Mouse (Mus musculus) fat pad, adult 2 months (tissue): ENCODE results near the gene Slc45a1.

ENCODE experiments used
- DNase-seq: peaks from one replicate; pipeline ENCODE4 v3.0.0-alpha.2; 2011; ENCODE audit warnings: low read depth, low spot score; ENCODE audit errors: extremely low read depth

Slc45a1 gene

DNA sequence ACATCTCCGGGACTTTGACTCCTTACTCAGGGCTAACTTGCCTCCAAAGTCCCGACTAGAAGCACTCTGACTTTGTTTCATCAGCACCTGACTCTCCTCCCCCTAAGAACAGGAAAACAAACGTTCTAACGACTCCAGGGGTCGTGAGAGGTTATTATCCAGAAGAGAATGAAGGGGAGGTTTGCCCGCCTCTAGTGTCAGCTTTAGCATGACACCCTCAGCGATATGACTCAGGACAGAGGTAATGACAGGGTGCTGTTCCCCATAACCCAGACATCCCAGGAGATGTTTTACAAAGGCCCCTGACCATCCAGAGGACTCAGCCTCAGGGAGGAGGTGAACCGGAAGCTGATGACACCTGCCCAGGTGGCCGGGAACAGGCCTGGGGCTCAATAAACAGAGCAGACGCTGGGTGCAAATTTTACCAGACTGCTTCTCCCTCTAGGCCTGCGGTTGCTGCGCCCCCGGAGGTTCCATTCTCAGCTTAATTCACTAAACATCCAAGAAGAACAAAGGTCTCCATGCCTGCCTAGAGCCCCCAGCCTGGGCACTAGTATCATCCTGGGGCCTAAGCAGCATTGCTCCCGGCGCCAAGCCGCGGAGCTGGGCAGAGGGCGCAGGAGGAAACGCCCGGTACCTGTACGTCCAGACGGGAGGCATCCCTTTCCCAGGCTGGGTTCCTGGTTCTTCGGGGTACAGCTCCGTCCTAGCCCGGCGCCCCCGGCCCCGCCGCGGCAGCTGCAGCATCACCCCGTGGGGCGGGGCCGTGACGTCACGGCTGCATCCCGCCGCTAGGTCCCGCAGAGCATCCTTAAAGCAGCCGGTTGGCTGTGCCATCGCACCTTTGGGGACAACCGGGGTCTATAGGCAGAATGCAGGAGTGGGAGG is at the start of gene Slc45a1:
Slc45a1 (minus strand) TSS at position 785 of the 888 bp plus-strand sequence.
- DNase-seq: no peak

DNA sequence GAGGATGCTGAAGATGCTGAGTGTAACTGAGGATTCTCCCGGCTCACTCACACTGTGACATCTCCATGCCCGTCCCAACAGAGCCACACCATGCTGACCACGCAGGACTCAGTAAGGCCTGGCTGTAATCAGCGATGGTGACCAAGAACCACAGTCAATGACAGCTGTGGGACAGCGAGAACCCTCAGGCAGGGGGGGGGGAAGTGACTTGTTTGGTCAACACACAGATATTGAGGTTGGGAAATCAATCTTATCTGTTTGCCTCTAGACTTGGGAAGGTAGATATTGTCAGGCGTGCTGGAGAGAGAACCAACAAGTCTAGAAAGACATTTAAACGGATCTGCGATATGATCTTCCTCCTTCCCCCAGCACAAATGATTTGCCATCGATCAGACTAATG is 48.9 kb upstream of the Slc45a1 start:
- no peak for DNase-seq

GRCm38 (mm10) chr4:150694434-150695108 is 42.6 kb upstream of the Slc45a1 start:
- no peak for DNase-seq

- DNase-seq: no peak
Measured at GRCm38 (mm10) chr4:150692861-150693403, 41.0 kb upstream of the Slc45a1 start.

DNA sequence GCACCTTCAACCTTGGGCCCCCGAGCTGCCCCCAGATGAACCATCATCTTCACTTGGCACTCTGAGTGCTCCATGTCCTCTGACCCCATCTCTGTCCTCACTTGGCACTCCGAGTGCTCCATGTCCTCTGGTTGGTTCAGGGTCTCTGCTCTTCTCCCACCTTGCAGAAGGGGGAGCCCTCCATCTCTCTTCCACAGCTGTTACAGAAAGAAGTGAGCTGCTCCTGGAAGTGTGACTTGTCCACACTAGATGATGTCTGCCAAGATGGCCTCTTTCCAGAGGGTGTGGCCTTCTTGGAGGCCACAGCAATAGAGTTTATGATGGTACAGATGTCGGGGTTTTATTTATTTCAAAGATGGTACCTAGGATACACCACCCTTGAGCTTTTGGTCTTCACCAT is 38.8 kb upstream of the Slc45a1 start:
- DNase-seq: no peak

DNA sequence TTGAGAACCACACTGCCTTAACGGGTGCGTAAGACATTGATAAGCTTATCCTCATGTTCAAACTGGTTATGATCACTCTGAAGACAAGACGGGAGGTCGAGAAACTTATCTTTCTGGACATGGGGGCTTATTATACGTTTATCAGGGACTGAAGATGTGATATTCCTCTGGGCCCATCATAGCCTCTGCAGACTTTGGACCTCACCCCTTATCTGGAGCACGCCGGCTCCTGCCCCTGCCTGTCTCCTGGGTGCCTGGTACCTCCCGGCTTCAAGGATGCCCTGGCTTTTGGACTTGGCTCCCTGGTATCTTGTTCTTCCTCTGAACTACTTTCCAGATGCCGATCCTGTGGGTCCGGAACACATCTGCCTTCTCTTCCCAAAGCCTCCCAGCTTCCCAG is 37.6 kb upstream of the Slc45a1 start:
- no peak for DNase-seq

DNA sequence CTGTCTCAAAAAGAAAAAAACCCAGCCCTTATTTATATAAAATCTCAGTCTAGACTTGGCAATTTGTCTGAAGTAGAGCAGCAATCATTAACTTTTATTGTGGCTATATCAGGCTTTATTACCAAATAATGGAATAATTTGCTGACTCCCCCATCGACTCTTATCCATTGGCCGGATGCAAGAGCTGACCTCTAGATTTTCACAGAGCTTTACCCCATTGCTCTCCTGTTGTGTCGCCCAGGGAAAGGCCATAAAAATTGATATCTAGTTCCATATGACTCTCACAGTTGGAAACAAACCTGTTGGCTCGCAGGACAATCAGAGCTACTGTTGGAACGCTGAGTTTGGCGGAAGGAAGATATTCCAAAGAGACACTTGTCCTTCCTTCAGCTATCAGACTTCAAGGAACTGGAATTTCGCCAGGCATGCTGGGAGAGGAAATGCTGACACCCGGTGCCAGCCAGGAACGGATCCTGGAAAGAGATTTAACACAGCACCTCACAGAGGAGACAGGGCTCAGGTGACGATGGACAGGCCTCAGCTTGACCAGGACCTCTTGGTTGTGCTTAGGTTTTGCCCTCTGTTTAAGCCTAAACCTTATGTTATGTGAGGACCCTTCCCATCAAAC is 35.3 kb upstream of the Slc45a1 start:
- no peak for DNase-seq

DNA sequence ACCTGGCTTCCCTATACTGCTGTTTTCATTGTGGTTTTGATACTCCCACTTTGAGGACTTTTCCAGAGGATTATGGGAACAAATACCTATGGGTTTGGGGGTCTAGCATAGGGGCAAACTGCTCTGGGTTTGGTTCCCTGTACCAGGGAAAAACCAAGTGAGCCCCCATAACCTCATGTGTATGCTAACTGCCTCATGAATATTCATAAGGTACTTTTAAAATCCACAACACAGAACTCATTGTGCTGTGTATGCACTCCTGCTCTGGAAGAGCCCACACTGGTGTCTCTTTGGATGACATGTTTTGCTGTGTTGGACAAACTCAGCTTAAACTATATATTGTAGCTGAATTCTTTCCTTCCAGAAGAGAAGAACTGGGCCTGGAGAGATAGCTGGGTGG is 34.6 kb upstream of the Slc45a1 start:
- no peak for DNase-seq

DNA sequence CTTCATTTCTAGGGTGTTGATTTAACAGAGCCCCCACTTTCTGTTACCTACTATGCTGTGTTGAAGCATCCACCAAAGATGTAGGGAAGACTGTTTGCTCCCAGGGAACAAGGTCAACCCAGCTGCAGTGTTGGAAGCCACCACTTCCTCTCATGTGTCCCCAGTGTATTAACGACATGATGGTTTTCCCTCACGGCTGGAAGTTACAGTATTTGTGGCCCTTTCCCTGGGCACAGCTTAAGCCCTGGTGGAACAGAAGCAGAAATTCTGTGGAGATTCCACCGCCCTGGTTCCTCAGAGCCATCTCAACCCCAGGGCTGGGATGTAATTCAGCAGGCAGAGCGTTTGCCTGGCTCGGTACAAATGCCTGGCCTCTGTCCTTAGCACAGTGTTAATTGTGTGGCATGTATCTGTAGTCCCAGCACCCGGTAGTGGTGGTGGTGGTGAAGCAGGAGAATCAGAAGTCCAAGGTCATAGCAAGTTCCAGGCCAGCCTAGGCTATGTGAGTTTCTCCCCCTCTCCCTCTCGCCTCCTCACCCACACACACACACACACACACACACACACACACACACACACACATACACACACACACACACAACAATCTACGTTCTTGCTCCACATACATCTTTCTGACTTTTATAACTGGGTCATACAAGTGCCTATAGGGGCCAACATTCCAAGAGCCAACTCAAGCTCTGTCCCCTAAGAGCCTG is 34.0 kb upstream of the Slc45a1 start:
- DNase-seq: no peak

DNA sequence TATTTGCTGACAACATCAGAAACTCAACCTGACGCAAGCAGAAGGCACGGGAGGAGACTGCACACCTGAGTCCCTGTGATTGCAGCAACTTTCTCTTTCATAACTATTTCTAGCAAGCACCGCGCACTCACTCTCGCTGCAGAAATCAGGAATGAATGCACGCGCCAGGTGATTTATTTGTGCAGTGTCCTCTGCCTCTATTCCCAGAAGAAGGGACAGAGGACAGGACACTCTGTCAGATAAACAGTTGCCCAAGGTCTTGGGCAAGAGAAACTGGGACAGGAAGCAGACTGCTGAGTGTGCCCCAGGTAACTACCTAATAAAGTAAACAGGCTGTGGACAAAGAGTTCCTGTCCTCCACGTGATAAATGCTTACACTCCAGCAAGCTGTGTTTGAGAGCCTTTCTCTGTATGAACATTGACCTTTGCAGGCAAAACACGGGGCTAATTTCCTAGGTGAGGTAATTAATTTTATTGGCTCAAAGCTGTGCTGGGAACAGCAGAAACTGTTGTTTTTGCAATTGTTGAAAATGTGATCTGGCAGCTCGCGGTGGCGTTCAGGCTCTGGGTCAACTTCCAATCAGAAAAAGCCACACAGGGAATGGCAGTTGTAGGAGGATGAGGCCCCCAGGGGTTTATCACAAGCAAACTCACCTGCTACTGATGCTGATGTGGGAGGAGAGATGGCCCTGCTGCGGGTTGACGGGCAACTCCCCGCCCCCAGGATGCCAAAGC is 33.2 kb upstream of the Slc45a1 start:
- peak; percentile 98 for DNase-seq

DNA sequence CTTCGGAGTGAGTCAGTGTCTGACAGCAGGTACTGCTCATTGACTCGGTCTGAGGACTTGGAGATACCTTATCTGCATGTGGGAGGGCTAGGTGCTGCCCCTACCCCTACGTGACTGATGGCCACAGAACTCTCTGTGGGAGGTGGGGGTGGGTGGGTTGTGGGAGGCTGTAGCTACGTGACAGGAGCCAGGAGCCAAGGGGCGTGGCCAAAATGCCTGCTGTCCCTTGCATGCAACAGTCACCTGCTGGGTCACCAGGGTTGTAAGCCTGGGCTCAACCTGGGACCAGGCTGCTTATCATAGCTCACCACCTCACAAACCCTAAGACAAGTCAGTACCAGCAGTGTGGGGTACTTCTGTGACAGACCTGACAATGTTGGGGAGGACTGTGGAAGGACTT is 28.4 kb upstream of the Slc45a1 start:
- DNase-seq: no peak

GRCm38 (mm10) chr4:150678789-150679188 is 26.8 kb upstream of the Slc45a1 start:
- DNase-seq: no peak

DNA sequence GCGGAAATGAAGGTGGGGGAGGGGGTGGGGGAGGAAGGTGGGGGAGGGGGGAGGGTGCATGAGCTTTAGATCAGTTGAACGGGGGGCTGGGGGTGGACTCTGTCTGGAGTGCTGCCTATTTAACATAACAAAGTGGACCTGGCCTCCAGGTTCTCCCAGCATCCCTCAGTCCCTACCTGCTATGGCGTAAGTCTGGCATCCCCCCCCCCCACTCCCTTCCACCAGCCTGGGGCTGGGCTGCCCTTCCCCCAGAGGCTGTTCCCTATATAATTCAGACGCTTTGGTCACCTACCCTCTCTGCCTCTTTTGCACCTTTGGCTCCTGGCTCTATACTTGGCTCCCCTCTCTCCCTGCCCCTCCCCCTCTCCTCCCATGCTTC is 25.9 kb upstream of the Slc45a1 start:
- no peak for DNase-seq

DNA sequence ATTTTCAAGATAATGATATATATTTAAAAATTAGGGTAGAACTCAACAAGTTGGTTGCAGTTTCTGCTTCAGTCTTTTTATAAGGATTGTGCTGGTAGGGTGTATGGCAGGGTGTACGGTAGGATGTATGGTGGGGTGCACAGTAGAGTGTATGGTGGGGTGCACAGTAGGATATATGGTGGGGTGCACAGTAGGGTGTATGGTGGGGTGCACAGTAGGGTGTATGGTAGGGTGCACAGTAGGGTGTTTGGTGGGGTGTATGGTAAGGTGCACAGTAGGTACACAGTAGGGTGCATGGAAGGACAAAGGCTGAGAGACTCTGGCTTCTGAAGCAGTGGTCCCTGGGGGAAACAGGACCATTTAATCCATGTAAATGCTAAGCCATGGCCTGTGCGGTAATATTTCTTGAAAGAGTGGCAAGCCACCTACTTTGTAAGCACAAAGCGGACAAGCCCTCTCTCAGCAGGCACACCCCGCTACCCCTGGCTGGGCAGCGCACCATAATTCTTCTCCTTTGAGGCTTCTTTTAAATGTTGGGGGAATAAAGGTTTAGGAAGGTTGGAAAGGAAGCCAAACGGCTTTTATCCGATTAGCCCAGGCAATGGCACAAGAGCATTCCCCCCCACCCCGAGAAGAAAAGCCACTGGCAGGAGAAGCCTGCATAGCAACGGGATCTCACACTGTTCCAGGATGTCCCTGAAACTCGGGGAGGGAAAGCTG is 25.3 kb upstream of the Slc45a1 start:
- no peak for DNase-seq

- DNase-seq: no peak
Measured at GRCm38 (mm10) chr4:150676029-150676428, 24.1 kb upstream of the Slc45a1 start.

DNA sequence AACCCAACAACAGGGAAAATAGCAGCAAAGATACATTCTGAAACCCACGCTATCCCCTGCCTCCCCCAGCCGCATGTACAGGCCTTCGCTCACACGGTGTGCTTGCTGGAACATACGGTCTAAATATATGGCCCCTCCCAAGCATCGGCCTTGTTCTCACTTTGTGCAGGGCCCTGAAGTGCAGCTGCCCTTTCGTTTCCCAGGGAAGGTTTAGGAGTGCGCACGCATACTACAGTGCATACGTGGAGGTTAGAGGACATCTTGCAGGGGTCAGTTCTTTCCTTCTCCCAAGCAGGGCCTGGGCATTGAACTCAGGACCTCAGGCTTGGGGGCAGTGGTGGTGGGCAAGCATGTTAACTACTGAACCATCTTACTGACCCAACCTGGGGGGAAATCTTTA is 23.3 kb upstream of the Slc45a1 start:
- no peak for DNase-seq

GRCm38 (mm10) chr4:150665806-150666205 is 13.8 kb upstream of the Slc45a1 start:
- DNase-seq: no peak

DNA sequence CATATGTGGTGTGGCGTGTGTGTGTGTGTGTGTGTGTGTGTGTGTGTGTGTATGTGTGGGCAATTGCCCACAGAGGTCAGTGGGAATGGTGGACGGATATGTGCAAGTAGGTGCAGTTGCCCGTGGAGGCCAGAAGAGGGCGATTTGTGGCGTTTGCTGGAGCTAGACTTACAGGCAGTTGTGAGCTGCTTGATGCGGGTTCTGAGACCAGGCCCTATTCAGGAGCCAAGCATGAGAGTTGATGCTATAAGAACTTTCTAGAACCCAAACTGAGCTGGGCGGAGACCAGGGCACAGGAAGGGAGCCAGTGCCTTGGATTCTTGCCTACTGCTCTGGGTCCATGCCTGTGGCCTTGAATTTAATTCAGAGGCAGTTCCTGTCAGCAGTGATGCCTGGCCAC is 12.8 kb upstream of the Slc45a1 start:
- no peak for DNase-seq

GRCm38 (mm10) chr4:150663192-150663591 is 11.2 kb upstream of the Slc45a1 start:
- no peak for DNase-seq

DNA sequence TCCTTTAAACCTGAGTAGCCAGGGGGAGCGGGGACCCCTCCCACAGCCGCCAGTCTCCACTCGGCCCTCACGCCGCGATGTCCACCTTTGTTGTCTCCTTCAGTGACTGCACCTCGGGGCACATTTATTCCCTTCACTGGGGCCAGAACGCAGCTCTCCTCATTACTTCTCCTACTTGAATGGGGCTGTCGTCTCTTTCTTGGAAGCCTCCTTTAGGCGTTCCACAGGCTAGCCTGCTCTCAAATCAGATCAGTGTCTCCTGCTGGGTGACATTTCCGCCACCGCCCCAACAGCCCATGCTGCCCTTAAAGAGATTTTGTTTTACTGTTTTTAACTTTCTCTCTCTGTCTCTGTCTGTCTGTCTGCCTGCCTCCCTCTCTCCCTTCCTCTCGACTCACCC is 9.9 kb upstream of the Slc45a1 start:
- DNase-seq: no peak
